Mouse (Mus musculus) kidney, postnatal 36 days (tissue): ENCODE data around the gene Ap1m1.
A peak's percentile ranks its signal among the peaks of the same experiment; 100 is the strongest.

Experiments used
- DNase-seq, 2 experiments: peaks; one replicate each; pipeline ENCODE4 v3.0.0; 2021 to 2022; ENCODE audit warnings: mixed read lengths in 2 of 2

Gene Ap1m1

DNA sequence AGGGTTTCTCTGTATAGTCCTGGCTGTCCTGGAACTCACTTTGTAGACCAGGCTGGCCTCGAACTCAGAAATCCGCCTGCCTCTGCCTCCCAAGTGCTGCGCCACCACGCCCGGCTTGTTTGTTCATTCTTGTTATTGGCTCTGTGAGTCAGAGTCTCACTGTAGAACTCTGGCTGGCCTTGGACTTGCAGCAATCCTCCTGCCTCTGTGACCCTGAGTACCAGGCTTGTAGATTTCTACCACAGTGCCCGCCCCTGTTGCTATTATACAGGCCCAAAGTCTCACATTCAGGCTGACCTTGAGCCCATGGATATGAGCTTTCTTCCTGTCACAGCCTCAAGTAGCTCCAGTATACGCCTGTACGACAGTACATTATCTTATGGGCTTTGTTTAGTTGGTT, 56.7 kb downstream of the Ap1m1 start:
- no peak for DNase-seq

DNA sequence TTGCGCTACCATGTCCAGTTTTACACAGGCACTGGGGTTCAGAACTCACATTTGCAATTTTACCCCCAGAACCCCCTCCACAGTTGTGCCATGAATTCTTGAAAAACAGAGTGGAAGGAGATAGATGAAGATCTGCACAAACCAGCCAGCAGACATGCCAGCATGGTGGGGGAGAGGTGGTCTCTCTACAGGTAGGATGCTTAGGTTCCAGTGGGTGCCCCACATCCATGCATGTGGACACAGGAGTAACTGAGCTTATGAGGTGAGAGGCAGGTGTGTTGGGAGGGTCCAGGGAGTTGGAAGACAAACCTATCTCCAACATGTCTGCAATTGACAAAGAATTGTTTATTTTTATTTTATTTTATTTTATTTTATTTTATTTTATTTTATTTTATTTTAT, 59.1 kb downstream of the Ap1m1 start:
- no peak for DNase-seq

DNA sequence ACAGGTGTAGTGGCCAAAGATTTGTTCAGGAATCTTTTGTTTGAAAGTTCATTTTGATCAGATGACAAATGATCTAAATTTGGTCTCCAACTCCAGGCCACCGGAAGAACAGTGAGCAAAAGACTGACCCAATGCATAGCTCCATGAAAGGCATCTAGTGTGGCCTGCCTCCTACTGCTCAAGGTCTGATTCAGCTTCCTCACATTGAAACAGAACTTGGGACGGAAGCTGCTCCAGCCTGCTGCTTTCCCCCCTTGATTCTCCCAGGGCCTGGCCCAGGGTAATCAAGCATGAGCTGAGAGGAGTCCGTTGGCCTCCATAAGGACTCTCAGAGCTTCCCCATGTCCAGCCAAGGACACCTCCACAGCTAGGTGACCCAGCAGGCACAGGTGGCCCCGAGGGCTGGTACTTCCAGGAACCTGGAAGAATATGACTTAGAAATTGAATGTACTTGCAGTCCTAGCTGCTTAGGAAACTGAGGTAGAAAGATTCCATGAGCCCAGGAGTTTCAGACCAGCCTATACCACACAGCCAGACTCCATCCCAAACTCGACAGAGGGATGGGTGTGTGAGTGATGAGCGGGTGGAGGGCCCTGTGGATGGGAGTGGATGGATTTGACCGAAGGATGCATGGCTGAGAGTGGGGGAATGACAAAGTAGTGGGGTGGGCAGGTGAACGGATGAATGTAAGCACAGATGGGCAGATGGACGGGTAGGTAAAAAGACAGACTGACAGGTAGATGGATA, 61.0 kb downstream of the Ap1m1 start:
- no peak for DNase-seq

DNA sequence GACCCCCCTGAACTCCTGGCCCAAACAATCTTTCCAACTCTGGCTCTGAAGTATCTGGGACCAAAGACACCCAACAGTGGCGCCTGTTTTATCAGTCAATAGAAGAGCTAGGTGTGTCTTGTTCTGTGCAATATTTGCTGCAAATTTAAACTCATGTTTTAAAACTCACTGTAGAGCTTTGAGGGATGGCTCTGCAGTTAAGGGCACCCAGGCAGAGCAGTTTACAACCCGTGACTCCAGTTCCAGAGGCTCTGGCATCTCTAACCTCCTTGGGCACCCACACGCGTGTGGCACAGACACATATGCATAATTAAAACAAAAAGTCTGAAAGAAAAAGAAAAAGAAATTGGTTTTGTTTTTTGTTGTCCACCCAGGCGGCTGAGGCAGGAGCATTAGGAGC, 61.7 kb downstream of the Ap1m1 start:
- no peak for DNase-seq

DNA sequence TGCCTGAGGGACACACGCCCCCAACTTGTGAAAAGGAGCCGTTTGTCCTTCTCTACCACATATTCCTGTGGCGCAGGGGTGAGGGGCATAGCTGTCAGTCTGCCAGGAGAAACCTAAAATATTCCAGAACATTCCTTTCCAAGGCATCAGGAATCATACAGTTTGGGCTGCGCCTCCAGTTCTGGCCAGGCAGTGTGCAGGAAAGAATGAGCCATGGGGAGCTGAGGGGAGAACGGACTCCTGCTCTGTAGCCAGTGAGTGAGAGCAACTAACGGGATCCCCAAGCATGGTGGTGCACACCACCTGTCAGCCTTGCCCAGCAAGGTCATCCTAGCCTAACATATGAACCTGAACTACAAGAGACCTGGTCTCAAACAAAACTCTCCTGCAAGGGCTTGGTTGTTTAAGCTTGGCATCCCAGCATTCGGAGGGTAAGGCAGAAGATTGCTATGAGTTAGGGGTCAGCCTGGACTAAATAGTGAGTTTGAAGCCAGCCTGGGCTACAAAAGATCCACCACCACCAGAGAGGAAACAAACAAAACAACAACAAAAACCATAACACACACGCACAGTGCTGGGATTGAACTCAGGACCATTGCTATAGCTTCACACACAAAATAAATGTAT, 63.3 kb downstream of the Ap1m1 start:
- no peak for DNase-seq

DNA sequence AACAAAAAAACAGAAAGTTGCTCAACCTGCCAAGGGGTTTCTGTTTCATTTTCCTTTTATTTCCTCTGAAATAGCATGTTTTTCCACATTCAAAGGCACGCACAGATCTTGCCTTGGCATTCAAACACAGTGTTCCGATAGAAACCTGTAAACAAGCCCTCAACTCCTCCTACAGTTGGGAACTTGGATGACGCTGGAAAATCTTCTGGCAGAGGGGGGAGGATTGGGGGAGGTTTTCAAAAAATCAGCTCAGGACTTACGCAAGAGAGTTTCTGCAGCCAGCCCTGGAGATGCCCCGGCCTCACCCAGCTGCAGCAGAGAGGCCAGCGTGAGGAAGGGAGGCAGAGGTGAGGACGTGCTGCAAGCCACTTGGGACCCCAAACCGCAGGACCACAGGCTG, 63.8 kb downstream of the Ap1m1 start:
- peak; percentile 70 to 86 for DNase-seq

DNA sequence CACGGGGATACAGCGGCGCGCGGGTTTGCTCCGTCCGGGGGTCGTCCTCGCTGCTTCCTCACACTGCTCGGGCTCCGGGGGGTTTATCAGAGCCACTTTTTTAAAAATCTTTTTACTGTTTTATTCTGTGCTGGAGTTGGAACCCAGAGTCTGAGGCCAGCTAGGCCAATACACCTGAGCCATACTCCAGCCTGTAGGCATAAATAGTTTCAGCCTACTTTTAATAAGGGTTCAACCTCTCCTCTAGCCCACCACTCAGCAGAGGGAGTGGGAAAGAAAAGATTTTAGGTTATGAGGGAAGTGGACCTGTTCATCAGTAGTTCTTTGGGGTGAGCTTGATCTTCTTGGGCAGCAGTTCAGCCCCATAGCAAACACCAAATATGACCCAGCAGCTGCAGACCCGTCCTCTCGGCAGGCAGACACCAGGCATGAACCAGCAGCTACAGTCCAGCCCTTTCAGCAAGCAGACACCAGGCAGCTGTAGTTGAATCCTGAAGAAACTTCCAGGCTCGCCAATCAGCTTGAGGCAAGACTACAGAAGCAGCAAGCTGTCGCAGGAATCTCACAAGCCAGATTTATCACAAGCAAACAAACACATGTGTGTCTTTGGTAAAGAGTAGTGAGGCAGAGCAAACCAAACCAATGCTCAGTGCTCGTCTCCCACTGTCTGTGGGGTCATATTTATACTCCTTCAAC, 65.5 kb downstream of the Ap1m1 start, which contains the start of gene Gm10282:
Gm10282 (minus strand) TSS at position 51 of the 696 bp plus-strand sequence.
- DNase-seq: no peak

DNA sequence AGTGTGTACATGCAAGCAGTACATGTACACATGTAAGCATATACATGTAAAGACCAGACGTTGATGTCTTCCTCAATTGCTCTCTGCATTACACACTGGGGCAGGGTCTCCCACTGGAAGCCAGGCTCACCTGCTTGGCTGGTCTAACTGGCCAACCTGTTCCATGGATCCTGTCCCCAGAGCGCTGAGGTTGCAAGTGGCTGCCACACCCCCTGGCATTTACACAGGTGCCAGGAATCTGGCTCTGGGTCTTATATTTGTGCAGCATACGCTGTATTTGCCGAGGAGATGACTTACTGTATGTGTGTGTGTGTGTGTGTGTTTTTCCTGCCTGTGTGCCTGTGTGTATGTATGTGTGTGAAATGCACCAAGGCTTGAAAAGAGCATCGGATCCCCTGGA, 67.1 kb downstream of the Ap1m1 start:
- no peak for DNase-seq
